Mouse (Mus musculus) liver, postnatal 0 days (tissue): ENCODE results near the gene Fzr1. TPM values are rescaled to one million over a fixed set of nuclear protein-coding genes. Genes with fewer than 3 reads are reported as not detected.

Experiments used
- ATAC-seq: fragments of 200-750 bp; cut with Nextera tagmentation; 2 replicates; pipeline ENCODE4 v1.8.0; 2017; ENCODE audit warnings: mild to moderate bottlenecking, moderate library complexity
- DNase-seq: peaks from one replicate; pipeline ENCODE4 v3.0.0-alpha.2; 2016
- H3K27ac ChIP-seq: fragments of 300-500 bp; sonication (generic); 2 replicates; pipeline ENCODE4 v1.5.1; 2014; ENCODE audit warnings: antibody characterized with exemption, moderate library complexity, mild to moderate bottlenecking, low read depth
- H3K27me3 ChIP-seq: fragments of 300-500 bp; sonication (generic); 2 replicates; pipeline ENCODE4 v1.6.1; 2014; ENCODE audit warnings: low read length, control low read depth, mixed read lengths; ENCODE audit not compliant: insufficient read depth
- H3K36me3 ChIP-seq: fragments of 300-500 bp; sonication (generic); replicated peaks from 2 replicates; pipeline ENCODE4 v1.6.1; 2014; ENCODE audit warnings: mild to moderate bottlenecking, control low read depth, low read length, moderate library complexity, mixed read lengths; ENCODE audit not compliant: insufficient read depth
- H3K4me1 ChIP-seq: fragments of 300-500 bp; sonication (generic); 2 replicates; pipeline ENCODE4 v1.6.1; 2014; ENCODE audit warnings: antibody characterized with exemption, mild to moderate bottlenecking, control low read depth; ENCODE audit not compliant: insufficient read depth
- H3K4me2 ChIP-seq: fragments of 300-500 bp; sonication (generic); 2 replicates; pipeline ENCODE4 v1.6.1; 2014; ENCODE audit warnings: low read depth, mild to moderate bottlenecking, low read length, moderate library complexity, mixed read lengths
- H3K4me3 ChIP-seq: fragments of 300-500 bp; sonication (generic); 2 replicates; pipeline ENCODE4 v1.5.1; 2014; ENCODE audit warnings: low read depth, low read length
- H3K9ac ChIP-seq: fragments of 300-500 bp; sonication (generic); replicated peaks from 2 replicates; pipeline ENCODE4 v1.6.1; 2014; ENCODE audit warnings: mild to moderate bottlenecking, moderate library complexity
- H3K9me3 ChIP-seq: fragments of 300-500 bp; sonication (generic); 2 replicates; pipeline ENCODE4 v1.6.1; 2016; ENCODE audit warnings: mild to moderate bottlenecking, control low read depth, low read length, mixed read lengths
- CTCF ChIP-seq: sonication (generic); IDR thresholded peaks from 2 replicates; pipeline ENCODE4 v1.5.1; 2016; ENCODE audit warnings: antibody characterized with exemption, low read depth
- EP300 ChIP-seq: IDR thresholded peaks from 2 replicates; pipeline ENCODE4 v1.6.1; 2016; ENCODE audit warnings: antibody characterized with exemption, low read depth, mild to moderate bottlenecking
- WGBS: fragments of 180-500 bp; shearing (Covaris S2); extraction: QIAGEN DNeasy Blood & Tissue Kit; methylation state at CpG from one replicate; pipeline ENCODE4 v1.1.7; 2014; ENCODE audit not compliant: insufficient replicate concordance; 5-methylcytosine and 5-hydroxymethylcytosine counted together
- polyA plus RNA-seq: library from polyadenylated mRNA; unstranded; fragments of >200 nt; fragmentation: Nextera tagmentation; extraction: Ambion mirVana; gene quantifications from 2 replicates; pipeline ENCODE4 v1.2.1, GENCODE M21; 2015

The Fzr1 gene
- polyA plus RNA-seq, 1 experiment from 2014 or later: 69.7 TPM

GRCm38 (mm10) chr10:81379809-81380378 lies 1.6 kb upstream of the Fzr1 start:
- H3K9ac ChIP-seq: peak overlapping the region; percentile 16; the same call in 1 of the 2 replicates
- WGBS: 69% methylated on average over 6 of the region's 6 CpGs
- peak overlapping the region; percentile 97 for H3K27ac ChIP-seq
- peak overlapping the region; percentile 7; the same call in 1 of the 2 replicates for H3K4me2 ChIP-seq
- peaks cover 40% of the 10 kb centered on the region for H3K4me1 ChIP-seq
- H3K4me3 ChIP-seq: no peak overlapping the region
- no peaks in the 10 kb centered on the region for H3K9me3 ChIP-seq
- ATAC-seq (no peak), DNase-seq (no peak)
- no peak for TF ChIP-seq CTCF
- no peak for TF ChIP-seq EP300
- H3K27me3 ChIP-seq: no peaks in the 10 kb centered on the region
- H3K36me3 ChIP-seq: peaks cover 12% of the 10 kb centered on the region

- Histone ChIP-seq H3K9ac (peak overlapping the region; percentile 64), H3K4me3 (peak overlapping the region; percentile 57), H3K36me3 (peaks cover 16% of the 10 kb centered on the region), H3K4me2 (peak overlapping the region; percentile 77), H3K27ac (peak overlapping the region; percentile 97), H3K4me1 (peaks cover 39% of the 10 kb centered on the region), H3K9me3 (no peaks in the 10 kb centered on the region), H3K27me3 (no peaks in the 10 kb centered on the region)
- WGBS: 59% methylated on average over 3 of the region's 3 CpGs
- ATAC-seq (no peak), DNase-seq (no peak)
- no peak for TF ChIP-seq CTCF
- TF ChIP-seq EP300: no peak
These were observed 852 bp upstream of the Fzr1 start for GRCm38 (mm10) chr10:81379183-81379553.

- DNase-seq: peak; percentile 100
- H3K36me3 ChIP-seq: peaks cover 21% of the 10 kb centered on the region
- H3K4me2 ChIP-seq: peak overlapping the region; percentile 77
- under 1% methylated on average over 43 of the region's 46 CpGs for WGBS
- TF ChIP-seq CTCF (peak; percentile 35), EP300 (no peak)
- peak overlapping the region; percentile 64 for H3K9ac ChIP-seq
- H3K9me3 ChIP-seq: no peaks in the 10 kb centered on the region
- H3K4me1 ChIP-seq: peaks cover 39% of the 10 kb centered on the region
- no peaks in the 10 kb centered on the region for H3K27me3 ChIP-seq
- H3K27ac ChIP-seq: peak overlapping the region; percentile 97
- peak overlapping the region; percentile 87 for H3K4me3 ChIP-seq
- ATAC-seq: peak; percentile 81
These were observed 352 bp upstream of the Fzr1 start for GRCm38 (mm10) chr10:81378553-81379182.

GRCm38 (mm10) chr10:81377362-81377664 lies 1.0 kb downstream of the Fzr1 start:
- H3K9me3 ChIP-seq: no peaks in the 10 kb centered on the region
- H3K27ac ChIP-seq: peak overlapping the region; percentile 87
- 43% methylated on average over 2 of the region's 2 CpGs for WGBS
- DNase-seq: no peak
- TF ChIP-seq CTCF (no peak), EP300 (no peak)
- peaks cover 33% of the 10 kb centered on the region for H3K36me3 ChIP-seq
- peak overlapping the region; percentile 97 for H3K9ac ChIP-seq
- no peaks in the 10 kb centered on the region for H3K27me3 ChIP-seq
- H3K4me1 ChIP-seq: peaks cover 39% of the 10 kb centered on the region
- H3K4me3 ChIP-seq: peak overlapping the region; percentile 87
- ATAC-seq: no peak
- H3K4me2 ChIP-seq: peak overlapping the region; percentile 68

DNA sequence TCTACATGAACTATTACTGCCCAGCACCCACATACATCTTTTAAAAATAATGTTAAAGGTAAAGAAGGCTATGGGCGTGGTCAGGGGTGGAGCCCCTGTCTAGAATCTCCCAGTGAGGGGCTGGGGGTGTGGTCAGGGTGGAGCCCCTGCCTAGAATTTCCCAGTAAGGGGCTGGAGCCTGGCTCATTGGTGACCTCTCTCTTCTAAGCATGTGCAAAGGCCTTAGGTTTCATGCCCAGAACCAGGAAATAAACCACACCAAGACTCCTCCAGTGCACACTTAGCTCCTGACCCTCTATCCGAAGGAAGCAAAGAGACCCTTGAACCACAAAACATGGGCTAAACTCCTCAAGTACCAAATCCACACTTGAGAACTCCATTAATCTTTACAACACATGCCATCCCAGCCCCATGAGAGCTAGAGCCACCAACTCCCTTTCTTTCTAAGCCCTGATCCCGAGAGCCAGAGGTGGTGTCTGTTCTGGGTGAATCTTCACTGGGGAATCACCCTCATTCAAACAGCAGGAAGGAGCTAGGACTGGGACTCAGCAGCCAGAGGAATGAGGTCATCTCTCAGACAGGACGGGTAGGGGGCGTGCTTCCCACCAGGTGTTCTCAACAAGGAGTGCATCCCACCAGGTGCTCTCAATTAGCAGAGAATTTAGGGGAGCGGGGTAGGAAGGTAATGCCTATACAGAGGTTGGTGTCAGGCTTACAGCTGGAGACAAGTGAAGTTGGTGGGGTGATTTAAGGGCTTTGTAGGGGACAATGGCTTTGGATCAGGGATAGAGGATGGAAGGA lies 1.6 kb downstream of the Fzr1 start:
- H3K4me1 ChIP-seq: peaks cover 39% of the 10 kb centered on the region
- H3K4me3 ChIP-seq: peak overlapping the region; percentile 87
- WGBS: 41% methylated on average over 6 of the region's 6 CpGs
- TF ChIP-seq CTCF (peak; percentile 25; the same call in 1 of the 2 replicates), EP300 (no peak)
- peak overlapping the region; percentile 68 for H3K4me2 ChIP-seq
- peak overlapping the region; percentile 97 for H3K9ac ChIP-seq
- no peaks in the 10 kb centered on the region for H3K9me3 ChIP-seq
- peak overlapping the region; percentile 87 for H3K27ac ChIP-seq
- ATAC-seq (no peak), DNase-seq (peak; percentile 67)
- H3K27me3 ChIP-seq: no peaks in the 10 kb centered on the region
- peaks cover 39% of the 10 kb centered on the region for H3K36me3 ChIP-seq

DNA sequence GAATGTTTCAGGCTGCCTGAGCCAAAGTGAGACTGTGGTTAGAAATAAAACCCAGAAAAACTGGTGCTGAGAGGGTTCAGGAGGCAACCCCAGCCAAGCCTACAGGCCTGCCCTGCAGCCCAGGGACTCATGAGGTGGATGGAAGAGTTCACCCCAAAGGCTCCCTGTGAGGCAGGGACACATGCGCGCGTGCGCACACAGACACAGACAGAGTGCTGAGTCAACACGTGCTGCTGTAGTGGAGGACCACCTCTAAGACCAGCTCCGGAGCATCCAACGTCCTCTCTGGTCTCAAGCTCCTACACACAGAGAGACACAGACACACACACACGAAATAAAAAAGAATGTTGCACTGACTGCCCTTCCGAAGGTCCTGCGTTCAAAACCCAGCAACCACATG lies 3.0 kb downstream of the Fzr1 start:
- peaks cover 28% of the 10 kb centered on the region for H3K4me1 ChIP-seq
- H3K9me3 ChIP-seq: no peaks in the 10 kb centered on the region
- H3K36me3 ChIP-seq: peaks cover 53% of the 10 kb centered on the region
- H3K27me3 ChIP-seq: no peaks in the 10 kb centered on the region
- ATAC-seq (no peak), DNase-seq (no peak)
- peak overlapping the region; percentile 68 for H3K4me2 ChIP-seq
- H3K9ac ChIP-seq: no peak overlapping the region
- TF ChIP-seq CTCF: no peak
- H3K27ac ChIP-seq: no peak overlapping the region
- 94% methylated on average over 10 of the region's 10 CpGs for WGBS
- no peak overlapping the region for H3K4me3 ChIP-seq
